Mouse (Mus musculus) heart, postnatal 0 days (tissue): ENCODE data around the gene Snrnp25.

Experiments
- CTCF ChIP-seq: IDR thresholded peaks from 2 replicates; pipeline ENCODE4 v1.5.1; 2016; ENCODE audit warnings: antibody characterized with exemption, control low read depth, low read depth
- EP300 ChIP-seq: IDR thresholded peaks from 2 replicates; pipeline ENCODE4 v1.6.1; 2016; ENCODE audit warnings: antibody characterized with exemption, low read depth

DNA sequence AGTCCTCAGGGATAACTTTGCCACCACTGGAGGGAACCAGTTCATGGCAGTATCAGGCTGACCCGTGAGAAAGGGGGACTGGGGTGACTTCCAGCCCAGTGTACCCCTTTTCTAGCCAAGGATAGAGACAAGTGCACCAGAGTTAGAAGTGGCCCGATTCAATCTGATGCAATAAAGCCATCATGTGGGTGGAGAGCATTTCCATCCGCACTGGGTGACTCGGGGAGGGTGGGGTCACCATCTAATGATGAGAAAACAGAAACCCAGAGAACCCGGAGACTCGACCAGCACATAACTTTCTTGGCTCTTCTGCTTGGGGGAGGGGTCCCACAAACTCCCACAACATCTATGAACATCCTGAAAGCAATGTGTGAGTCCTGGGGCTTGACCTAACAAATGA is 8.5 kb upstream of the Snrnp25 start:
- no peak for TF ChIP-seq EP300
- no peak for TF ChIP-seq CTCF
